Mouse (Mus musculus) limb, embryonic 11.5 days (tissue): Measurements from ENCODE around the gene Sox6. TPM values are rescaled to one million over a fixed set of nuclear protein-coding genes. Genes with fewer than 3 reads are reported as not detected.

Experiments used
- ATAC-seq: fragments of 200-750 bp; cut with Nextera tagmentation; 2 replicates; pipeline ENCODE4 v1.8.0; 2017; ENCODE audit warnings: low read depth; ENCODE audit not compliant: insufficient number of reproducible peaks, low FRiP score, low TSS enrichment
- DNase-seq: peaks from one replicate; pipeline ENCODE4 v3.0.0-alpha.2; 2015; ENCODE audit warnings: low spot score
- H3K27ac ChIP-seq: fragments of 300-500 bp; sonication (generic); replicated peaks from 2 replicates; pipeline ENCODE4 v1.5.1; 2014; ENCODE audit warnings: low read depth, mild to moderate bottlenecking, low read length
- H3K27me3 ChIP-seq: fragments of 300-500 bp; sonication (generic); 2 replicates; pipeline ENCODE4 v1.6.1; 2014; ENCODE audit warnings: mild to moderate bottlenecking, low read length, mixed read lengths; ENCODE audit not compliant: control insufficient read depth, insufficient read depth
- H3K36me3 ChIP-seq: fragments of 300-500 bp; sonication (generic); 2 replicates; pipeline ENCODE4 v1.6.1; 2014; ENCODE audit warnings: mild to moderate bottlenecking, low read length, moderate library complexity, mixed read lengths; ENCODE audit not compliant: control insufficient read depth, insufficient read depth
- H3K4me1 ChIP-seq: fragments of 300-500 bp; sonication (generic); 2 replicates; pipeline ENCODE4 v1.6.1; 2014; ENCODE audit warnings: low read length, mixed read lengths; ENCODE audit not compliant: control insufficient read depth, insufficient read depth
- H3K4me2 ChIP-seq: fragments of 300-500 bp; sonication (generic); 2 replicates; pipeline ENCODE4 v1.6.1; 2014; ENCODE audit warnings: low read depth, mild to moderate bottlenecking, moderate library complexity; ENCODE audit not compliant: severe bottlenecking
- H3K4me3 ChIP-seq: fragments of 300-500 bp; sonication (generic); 2 replicates; pipeline ENCODE4 v1.5.1; 2014; ENCODE audit warnings: low read depth, low read length
- H3K9ac ChIP-seq: fragments of 300-500 bp; sonication (generic); 2 replicates; pipeline ENCODE4 v1.6.1; 2014; ENCODE audit warnings: mild to moderate bottlenecking, low read length
- H3K9me3 ChIP-seq: fragments of 300-500 bp; sonication (generic); 2 replicates; pipeline ENCODE4 v1.6.1; 2016; ENCODE audit warnings: low read length; ENCODE audit not compliant: control insufficient read depth
- WGBS: fragments of 180-500 bp; shearing (Covaris S2); extraction: QIAGEN DNeasy Blood & Tissue Kit; methylation state at CpG from one replicate; pipeline ENCODE4 v1.1.7; 2014; 5-methylcytosine and 5-hydroxymethylcytosine counted together
- polyA plus RNA-seq: library from polyadenylated mRNA; unstranded; fragments of >200 nt; fragmentation: Nextera tagmentation; extraction: Ambion mirVana; gene quantifications from 2 replicates; pipeline ENCODE4 v1.2.1, GENCODE M21; 2014

Gene Sox6
- polyA plus RNA-seq, 1 experiment from 2014 or later, result 58.1 TPM

DNA sequence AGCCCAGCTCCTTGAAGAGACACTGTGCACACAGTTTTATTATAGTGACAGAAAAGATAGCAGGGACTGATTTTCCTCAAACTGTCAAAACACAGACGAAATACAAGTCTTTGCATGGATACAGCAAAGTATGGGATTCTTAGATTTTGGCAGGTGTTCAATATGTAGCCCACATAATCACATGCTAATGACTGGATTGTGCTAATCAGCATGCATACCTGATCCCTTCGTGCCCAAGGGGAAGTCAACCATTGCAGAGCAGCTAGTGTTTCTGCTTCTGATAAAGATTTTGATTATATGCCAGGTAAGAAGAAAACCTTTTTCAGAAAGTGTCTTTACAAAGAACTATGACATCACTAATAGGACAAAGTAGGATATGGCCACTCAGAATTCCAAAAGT is 245.8 kb downstream of the Sox6 start:
- Histone ChIP-seq H3K4me1 (no peaks in the 10 kb centered on the region), H3K9me3 (no peaks in the 10 kb centered on the region), H3K27me3 (no peaks in the 10 kb centered on the region), H3K36me3 (no peaks in the 10 kb centered on the region), H3K4me2 (no peak overlapping the region), H3K4me3 (no peak overlapping the region), H3K9ac (no peak overlapping the region), H3K27ac (no peak overlapping the region)
- WGBS, result 80% methylated on average over 2 of the region's 2 CpGs
- no peak for DNase-seq
- no peak for ATAC-seq

DNA sequence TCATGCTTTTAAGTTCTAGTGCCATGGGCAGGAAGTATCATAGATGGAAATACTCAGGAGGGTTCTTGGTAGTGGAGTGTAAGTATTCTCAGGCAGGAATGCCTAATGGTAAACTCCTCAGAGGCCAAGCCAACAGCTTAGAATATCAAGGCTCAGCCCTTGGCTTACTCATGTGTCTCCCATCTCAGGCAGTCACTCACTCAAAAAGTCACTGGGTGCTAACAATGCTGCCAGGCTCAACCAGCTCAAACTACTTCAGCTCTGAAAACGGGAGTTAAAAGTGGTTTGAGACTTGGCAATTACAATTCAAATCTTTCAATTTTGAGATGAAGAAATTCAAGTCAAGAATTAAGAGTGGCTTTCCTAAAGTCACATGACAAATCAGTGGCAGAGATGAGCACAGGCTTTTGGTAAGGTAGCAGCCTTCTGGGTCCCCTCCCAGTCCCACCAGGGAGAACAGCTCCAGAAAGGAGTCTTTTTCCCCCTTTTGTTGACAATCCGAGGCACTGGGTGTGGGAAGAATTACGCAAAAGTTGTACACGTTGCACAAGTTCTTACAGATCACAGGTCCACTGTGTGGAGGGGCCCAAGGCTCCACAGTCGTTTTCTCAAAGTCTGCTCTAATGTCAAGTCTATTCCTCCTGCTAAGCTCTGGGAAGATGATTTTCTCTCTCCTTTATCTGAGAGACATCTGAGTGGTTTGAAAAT is 249.3 kb downstream of the Sox6 start:
- no peaks in the 10 kb centered on the region for H3K27me3 ChIP-seq
- 89% methylated on average over 5 of the region's 5 CpGs for WGBS
- DNase-seq, result no peak

DNA sequence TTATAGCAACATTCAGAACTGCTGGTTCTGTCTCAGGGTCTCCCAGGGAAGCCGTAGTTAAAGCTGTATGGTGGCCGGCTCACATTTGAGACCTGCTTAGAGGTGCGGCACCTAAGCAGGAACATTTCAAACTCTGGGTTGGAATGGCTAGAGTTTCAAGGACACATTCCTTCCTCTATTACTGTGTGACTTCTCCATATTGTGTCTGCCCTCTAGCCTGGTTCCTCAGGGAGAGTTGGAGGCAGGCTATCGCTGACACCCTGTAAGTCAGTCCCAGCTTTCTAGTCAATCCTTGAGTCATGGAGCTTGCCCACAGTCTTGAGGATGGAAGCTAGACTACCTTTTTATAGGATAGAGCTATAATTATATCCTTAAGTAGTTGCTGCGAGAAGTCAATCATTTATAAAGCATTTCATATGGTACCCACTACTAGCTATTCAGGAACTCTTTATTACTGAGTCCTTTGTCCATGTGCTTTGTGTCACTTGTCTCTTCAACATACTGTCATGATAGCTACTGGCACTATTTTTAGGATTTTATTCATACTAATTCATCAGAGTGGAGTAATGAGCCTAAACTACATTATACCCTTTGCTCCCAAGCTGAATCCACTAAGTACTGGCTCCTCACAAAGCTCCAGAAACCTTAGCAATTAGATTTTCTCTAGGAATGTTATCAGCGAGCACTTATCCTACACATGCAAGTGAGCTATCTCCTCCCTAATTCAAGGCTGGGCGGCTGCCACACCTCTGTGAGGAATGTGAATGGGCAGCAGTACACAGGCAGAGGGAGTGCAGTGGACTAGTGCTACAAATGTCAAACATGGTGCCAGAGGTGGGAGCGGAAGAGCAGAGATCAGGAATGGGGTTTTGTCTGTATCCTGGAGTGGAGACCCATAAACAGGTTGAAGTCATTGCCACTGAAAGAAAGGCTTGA is 254.3 kb downstream of the Sox6 start:
- H3K4me2 ChIP-seq, result no peak overlapping the region
- no peaks in the 10 kb centered on the region for H3K4me1 ChIP-seq
- H3K9me3 ChIP-seq, result no peaks in the 10 kb centered on the region
- no peak overlapping the region for H3K9ac ChIP-seq
- ATAC-seq (no peak), DNase-seq (no peak)
- no peaks in the 10 kb centered on the region for H3K27me3 ChIP-seq
- no peaks in the 10 kb centered on the region for H3K36me3 ChIP-seq
- no peak overlapping the region for H3K4me3 ChIP-seq
- 89% methylated on average over 8 of the region's 8 CpGs for WGBS
- no peak overlapping the region for H3K27ac ChIP-seq

More for the DNA sequence above, 249.3 kb downstream of the Sox6 start:
- H3K36me3 ChIP-seq, result no peaks in the 10 kb centered on the region
- H3K27ac ChIP-seq, result no peak overlapping the region
- H3K9ac ChIP-seq, result no peak overlapping the region
- H3K4me2 ChIP-seq, result no peak overlapping the region
- no peaks in the 10 kb centered on the region for H3K4me1 ChIP-seq
- H3K4me3 ChIP-seq, result no peak overlapping the region
- no peak for ATAC-seq
- no peaks in the 10 kb centered on the region for H3K9me3 ChIP-seq

DNA sequence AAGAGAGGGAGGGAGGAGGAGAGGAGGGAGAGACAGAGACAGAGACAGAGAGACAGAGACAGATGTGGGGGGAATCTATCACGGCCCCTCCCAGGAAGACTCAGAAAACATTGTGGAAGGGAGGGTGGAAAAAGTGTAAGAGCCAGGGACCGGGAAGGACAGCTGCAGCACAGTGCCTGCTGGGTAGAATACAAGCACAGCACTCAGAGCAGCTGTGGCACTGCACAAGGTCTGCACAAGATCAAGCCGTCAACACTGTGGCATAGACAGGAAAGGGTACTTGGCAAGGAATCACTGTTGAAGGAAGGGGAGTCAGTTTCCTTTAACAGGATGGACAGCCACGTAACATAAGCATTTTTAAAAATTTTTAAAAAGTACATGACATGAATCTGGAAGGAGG is 258.4 kb downstream of the Sox6 start:
- no peaks in the 10 kb centered on the region for H3K36me3 ChIP-seq
- H3K4me3 ChIP-seq, result no peak overlapping the region
- ATAC-seq (no peak), DNase-seq (no peak)
- H3K4me2 ChIP-seq, result no peak overlapping the region
- no peaks in the 10 kb centered on the region for H3K4me1 ChIP-seq
- no peaks in the 10 kb centered on the region for H3K9me3 ChIP-seq
- no peak overlapping the region for H3K27ac ChIP-seq
- H3K9ac ChIP-seq, result no peak overlapping the region
- WGBS, result 78% methylated on average over 4 of the region's 4 CpGs
- no peaks in the 10 kb centered on the region for H3K27me3 ChIP-seq

DNA sequence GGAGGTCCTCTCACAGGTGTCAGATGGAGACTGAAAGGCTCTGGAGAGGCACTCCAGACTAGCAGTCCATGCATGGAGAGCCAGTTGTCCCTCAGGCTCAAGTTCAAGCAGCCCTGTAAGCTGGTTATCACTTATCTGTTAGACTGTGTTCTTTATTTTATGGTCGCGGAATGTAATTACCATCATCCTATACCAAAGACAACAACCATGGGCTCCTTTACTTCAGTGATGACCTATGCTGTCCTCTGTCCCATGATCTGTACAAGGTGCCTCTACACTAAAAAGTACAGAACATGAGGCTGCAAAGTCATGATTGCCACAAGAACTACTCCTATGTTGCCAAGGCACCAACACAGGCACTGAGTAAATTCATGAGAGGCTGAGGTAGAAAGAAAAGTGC is 259.1 kb downstream of the Sox6 start:
- H3K27ac ChIP-seq, result no peak overlapping the region
- H3K9me3 ChIP-seq, result no peaks in the 10 kb centered on the region
- no peaks in the 10 kb centered on the region for H3K36me3 ChIP-seq
- no peak overlapping the region for H3K4me3 ChIP-seq
- H3K27me3 ChIP-seq, result no peaks in the 10 kb centered on the region
- H3K4me2 ChIP-seq, result no peak overlapping the region
- ATAC-seq (no peak), DNase-seq (no peak)
- H3K4me1 ChIP-seq, result no peaks in the 10 kb centered on the region
- 98% methylated on average over 2 of the region's 2 CpGs for WGBS
- H3K9ac ChIP-seq, result no peak overlapping the region

DNA sequence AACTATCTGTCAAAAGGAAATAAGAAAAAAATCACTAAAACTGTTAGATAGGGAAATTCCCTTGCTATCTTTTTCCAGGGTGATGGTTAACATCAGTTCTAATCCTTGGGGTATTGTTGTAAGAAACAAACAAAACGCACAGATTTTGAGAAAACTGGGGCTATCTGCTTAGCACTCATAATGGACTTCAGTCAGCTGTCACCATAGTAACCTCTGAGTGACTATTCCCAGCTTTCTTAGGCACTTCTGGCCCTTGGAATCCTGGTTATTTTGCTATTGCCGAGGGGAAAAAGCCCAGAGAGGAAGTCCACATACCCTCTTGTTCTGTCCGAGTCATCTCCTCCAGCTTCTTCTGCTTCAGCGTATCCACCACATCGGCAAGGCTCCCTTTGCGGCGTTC is 261.9 kb downstream of the Sox6 start:
- DNase-seq (no peak), ATAC-seq (no peak)
- H3K36me3 ChIP-seq, result no peaks in the 10 kb centered on the region
- H3K9ac ChIP-seq, result no peak overlapping the region
- H3K27ac ChIP-seq, result no peak overlapping the region
- WGBS, result 90% methylated on average over 7 of the region's 7 CpGs
- H3K4me2 ChIP-seq, result no peak overlapping the region
- no peaks in the 10 kb centered on the region for H3K4me1 ChIP-seq
- no peaks in the 10 kb centered on the region for H3K27me3 ChIP-seq
- no peaks in the 10 kb centered on the region for H3K9me3 ChIP-seq
- H3K4me3 ChIP-seq, result no peak overlapping the region

DNA sequence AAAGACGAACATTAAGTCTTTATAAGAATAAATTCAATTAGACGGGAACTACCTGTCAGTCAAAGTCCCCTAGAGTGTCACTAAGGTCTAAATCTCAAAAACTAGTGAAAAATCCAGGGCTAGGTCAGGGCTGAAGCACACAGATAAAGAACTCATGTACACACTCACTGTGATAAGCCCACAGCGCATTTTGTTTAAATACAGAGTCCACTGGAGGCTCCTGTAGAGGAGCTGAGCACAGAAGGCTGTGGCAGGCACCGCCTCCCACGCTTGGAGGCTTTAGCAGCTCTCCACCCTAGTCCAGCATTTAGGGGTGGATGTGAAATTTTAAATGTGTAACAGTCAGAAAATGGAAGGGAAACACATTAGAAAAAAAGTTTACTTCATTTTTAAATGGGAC is 262.3 kb downstream of the Sox6 start:
- ATAC-seq (no peak), DNase-seq (no peak)
- WGBS, result 85% methylated on average over 5 of the region's 5 CpGs
- Histone ChIP-seq H3K9me3 (no peaks in the 10 kb centered on the region), H3K4me2 (no peak overlapping the region), H3K4me3 (no peak overlapping the region), H3K27me3 (no peaks in the 10 kb centered on the region), H3K36me3 (no peaks in the 10 kb centered on the region), H3K27ac (no peak overlapping the region), H3K9ac (no peak overlapping the region), H3K4me1 (no peaks in the 10 kb centered on the region)

DNA sequence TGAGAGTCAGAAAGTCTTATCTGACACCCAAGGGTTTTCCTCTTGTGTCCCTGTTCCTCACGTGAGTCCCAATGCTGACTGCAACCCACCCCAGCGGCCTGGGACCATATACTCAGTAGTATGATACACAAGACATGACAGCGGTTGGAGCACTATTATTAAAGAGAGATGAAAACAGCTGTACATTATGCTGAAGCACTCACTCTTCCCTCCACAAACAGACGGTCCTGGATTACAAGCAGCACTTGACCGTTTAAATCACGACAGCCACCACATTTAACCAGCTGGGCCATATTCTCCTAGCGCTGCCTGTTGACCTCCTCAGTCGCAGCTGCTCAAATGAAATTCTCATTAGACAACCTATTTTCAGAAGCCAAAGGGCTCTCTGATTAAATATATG is 272.3 kb downstream of the Sox6 start:
- Histone ChIP-seq H3K4me3 (no peak overlapping the region), H3K4me2 (no peak overlapping the region), H3K27ac (no peak overlapping the region), H3K9me3 (no peaks in the 10 kb centered on the region), H3K36me3 (no peaks in the 10 kb centered on the region), H3K9ac (no peak overlapping the region), H3K27me3 (no peaks in the 10 kb centered on the region), H3K4me1 (no peaks in the 10 kb centered on the region)
- ATAC-seq, result no peak
- no peak for DNase-seq
- WGBS, result 70% methylated on average over 8 of the region's 8 CpGs
